Mouse (Mus musculus) urinary bladder, postnatal 36 days (tissue): ENCODE measurements around the gene Gcnt2.
"Not testable (repeated sequence)": the region's sequence is repeated elsewhere in the genome, so short reads cannot be mapped to it uniquely, and the experiment has no call there.

Experiments
- DNase-seq, 2 experiments: peaks; one replicate each; pipeline ENCODE4 v3.0.0; 2022; ENCODE audit warnings: low spot score in 2 of 2, mixed read lengths in 1 of 2

Gene Gcnt2

DNA sequence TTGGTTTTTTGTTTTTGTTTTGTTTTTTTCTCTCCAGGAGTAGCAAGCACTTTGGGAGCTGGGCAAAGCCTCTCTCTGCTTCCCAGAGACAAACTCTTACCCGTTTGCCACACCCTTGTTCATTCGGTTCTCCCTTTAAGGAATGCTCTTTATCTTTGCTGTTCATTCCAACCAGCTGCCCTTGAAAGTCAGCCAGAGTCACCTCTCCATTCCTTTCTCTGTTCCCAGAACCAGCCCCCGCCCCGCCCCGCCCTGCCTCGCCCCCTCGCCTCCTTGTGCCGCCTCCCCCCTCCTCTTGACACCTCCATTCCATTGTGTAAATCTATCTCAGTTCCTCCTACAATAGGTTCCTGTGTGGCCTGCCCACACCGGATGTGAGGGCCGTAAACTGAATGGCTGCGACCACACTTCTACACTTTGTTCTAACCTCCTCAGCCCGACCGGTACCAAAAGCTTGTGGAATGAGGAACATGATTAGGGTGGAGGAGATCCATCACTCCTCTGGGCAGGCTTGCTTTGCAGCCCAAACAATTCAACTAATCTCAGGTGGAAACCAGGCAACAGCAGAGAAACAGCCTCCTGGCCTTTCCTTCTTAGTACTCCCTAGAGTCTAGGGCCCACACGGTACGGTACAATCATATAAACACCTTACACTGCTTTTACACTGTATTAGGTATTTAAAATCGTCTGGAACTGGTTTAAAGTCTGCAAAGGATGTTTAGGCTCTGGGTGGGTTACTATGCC, 9.5 kb downstream of the Gcnt2 start:
- DNase-seq = no peak

DNA sequence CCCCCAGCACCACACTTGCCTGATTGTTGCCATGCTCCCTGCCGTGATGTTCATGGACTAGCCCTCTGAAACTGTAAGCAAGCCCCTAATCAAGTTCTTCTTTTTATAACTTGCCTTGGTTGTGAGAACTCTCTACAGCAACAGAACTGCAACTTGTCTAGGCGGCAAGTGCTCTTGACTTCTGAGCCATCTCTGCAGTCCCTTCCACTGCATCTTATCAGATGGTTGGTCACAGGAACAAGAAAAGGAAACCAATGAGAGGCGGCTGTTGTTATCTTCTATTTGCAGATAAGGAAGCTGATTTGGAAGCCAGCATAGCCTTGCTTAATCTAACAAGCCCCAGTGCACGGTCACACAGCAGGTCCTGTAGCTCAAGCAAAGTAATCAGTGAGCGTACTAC, 14.5 kb downstream of the Gcnt2 start:
- DNase-seq = no peak

- no peak for DNase-seq
These were observed 15.9 kb downstream of the Gcnt2 start for GRCm38 (mm10) chr13:40875415-40875814.

- no peak for DNase-seq
These were observed 18.0 kb downstream of the Gcnt2 start for GRCm38 (mm10) chr13:40877589-40877988.

- DNase-seq = no peak
These were observed 21.0 kb downstream of the Gcnt2 start for GRCm38 (mm10) chr13:40880557-40880956.

DNA sequence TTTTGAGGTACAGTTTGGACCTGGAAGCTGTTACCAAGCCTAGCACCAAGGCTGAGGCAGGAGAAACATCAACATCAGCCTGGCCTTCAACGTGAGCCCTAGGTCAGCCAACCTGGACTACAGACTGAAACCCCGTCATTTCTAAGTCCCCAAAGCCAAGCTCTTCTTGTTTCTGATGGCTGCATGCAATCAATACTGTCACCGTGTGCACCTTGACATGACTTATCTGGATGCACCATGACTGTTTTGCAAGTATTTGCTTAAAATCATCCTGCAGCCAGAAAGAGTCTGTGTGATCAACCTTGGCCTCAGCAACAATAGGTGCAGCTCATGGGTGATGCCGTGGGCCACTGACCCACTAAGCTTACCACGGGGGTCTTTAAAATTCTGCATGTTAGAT, 23.1 kb downstream of the Gcnt2 start:
- no peak for DNase-seq

DNA sequence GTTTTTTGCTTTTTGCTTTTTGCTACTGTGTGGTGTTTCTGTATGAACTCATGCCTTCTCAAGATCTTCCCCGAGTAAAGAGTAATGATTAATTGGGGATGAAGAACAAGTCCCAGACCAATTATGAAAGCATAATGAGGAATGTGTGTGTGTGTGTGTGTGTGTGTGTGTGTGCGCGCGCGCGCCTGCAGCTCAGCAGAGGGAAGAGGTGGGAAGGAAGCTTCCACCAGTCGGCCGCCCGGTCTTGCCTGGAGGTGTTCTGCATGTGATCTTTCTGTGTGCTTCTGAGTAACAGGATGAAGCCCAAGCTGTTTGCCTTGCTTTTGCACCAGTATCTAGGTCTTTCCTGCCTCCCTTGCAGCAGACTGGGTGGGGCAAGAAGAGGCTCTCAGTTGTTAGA, 24.3 kb downstream of the Gcnt2 start:
- DNase-seq = no peak

GRCm38 (mm10) chr13:40884878-40885277, 25.3 kb downstream of the Gcnt2 start:
- DNase-seq = no peak

GRCm38 (mm10) chr13:40885935-40886642, 26.5 kb downstream of the Gcnt2 start:
- no peak for DNase-seq

GRCm38 (mm10) chr13:40886643-40887381, 27.3 kb downstream of the Gcnt2 start:
- DNase-seq = no peak

GRCm38 (mm10) chr13:40890595-40890994, 31.0 kb downstream of the Gcnt2 start:
- DNase-seq = no peak

DNA sequence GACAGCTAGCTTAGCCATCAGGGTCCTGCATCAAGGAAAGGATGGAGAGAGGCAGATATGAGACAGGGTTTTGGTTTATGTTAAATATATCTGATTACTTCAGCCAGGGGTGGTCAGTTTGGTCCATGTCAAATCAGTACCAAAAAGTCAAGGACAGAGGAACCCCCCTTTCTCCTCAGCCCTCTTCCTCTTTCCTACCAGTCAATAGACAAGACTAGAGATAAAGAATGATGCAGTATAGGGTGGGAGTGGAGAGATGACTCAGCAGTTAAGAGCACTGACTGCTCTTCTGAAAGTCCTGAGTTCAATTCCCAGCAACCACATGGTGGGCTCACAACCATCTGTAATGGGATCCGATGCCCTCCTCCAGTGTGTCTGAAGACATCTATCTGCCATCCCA, 31.8 kb downstream of the Gcnt2 start:
- not testable (repeated sequence) for DNase-seq

DNA sequence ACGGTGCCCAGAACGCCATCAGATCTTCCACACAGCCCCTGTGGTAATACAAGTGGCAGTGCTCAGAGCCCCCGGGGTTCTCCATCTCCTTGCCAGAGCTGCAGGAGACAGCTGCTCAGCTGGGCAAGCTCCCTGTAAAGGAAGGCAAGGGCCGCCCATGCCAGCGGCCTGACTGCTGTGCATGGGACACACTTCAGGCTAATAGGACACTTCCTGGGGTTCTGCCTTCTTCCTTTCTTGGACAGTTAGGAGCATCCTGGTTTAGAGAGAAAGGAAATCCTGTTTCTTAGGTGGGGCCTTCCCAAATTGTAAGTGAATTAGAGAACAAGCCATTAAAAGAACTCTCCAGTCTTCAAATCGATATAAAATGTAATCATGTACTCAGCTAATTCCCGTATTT, 32.5 kb downstream of the Gcnt2 start:
- DNase-seq = no peak

DNA sequence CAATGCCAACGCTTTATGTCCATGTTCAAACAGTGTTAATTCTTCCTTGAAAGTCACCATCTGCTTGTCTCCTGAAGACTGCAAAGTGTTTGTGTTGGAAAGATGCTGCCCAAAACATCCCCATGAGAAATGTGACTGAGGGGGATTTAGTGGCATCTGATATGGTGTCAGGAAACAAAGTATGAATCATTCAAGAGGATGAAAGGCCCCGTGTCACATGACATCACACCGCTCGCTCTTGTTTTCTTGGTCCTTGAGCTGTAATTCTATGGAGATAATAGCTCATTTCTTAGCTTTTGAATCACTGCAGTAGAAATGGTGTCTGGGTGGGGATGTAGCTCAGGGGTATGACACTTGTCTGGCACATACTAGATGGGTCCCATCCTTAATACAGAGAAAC, 33.0 kb downstream of the Gcnt2 start:
- no peak for DNase-seq

- DNase-seq = no peak
These were observed 34.0 kb downstream of the Gcnt2 start for GRCm38 (mm10) chr13:40893573-40893972.

DNA sequence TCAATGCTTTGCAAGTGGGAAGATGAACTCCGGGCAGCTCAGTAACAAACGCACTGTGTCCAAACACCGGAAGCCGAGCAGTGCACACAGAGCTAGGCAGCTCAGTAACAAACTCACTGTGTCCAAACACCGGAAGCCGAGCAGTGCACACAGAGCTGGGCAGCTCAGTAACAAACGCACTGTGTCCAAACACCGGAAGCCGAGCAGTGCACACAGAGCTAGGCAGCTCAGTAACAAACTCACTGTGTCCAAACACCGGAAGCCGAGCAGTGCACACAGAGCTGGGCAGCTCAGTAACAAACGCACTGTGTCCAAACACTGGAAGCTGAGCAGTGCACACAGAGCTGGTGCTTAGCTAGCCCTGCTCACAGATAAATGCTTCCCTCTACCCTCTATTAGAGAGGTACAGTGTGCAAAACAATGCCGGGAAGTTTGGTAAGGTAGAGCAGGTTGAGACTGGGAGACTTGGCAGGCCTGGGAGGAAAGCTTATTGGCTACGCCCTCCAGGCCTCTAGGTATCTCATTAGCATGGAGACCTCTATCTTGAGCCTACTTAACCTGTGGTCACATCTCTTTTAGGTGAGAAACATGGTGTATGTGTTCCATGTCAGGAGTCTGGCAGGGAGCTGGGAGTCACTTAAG, 38.6 kb downstream of the Gcnt2 start:
- not testable (repeated sequence) for DNase-seq

- DNase-seq = no peak
These were observed 39.1 kb downstream of the Gcnt2 start for GRCm38 (mm10) chr13:40898698-40899097.

- DNase-seq = no peak
These were observed 39.9 kb downstream of the Gcnt2 start for GRCm38 (mm10) chr13:40899349-40899993.

- no peak for DNase-seq
These were observed 40.7 kb downstream of the Gcnt2 start for GRCm38 (mm10) chr13:40899994-40900970.

GRCm38 (mm10) chr13:40901263-40901662, 41.7 kb downstream of the Gcnt2 start:
- DNase-seq = peak in 1 of 2 experiments; percentile 59
